Mouse (Mus musculus): Measurements from ENCODE around the gene Gm21970. TPM values are rescaled to one million over a fixed set of nuclear protein-coding genes. Genes with fewer than 3 reads are reported as not detected.

Gene Gm21970
- polyA plus RNA-seq, 1 experiment from 2014 or later, result not detected

GRCm38 (mm10) chr16:91406585-91407220, 15.2 kb downstream of the Gm21970 start:
- 2% methylated on average over 13 of the region's 13 CpGs for WGBS
- no peak overlapping the region for H3K27ac ChIP-seq
- peak; percentile 26; the same call in 1 of the 2 replicates for ATAC-seq (ENCODE audit: low FRiP score, low read depth)

GRCm38 (mm10) chr16:91413102-91413844, 21.8 kb downstream of the Gm21970 start:
- WGBS, result 57% methylated on average over 12 of the region's 12 CpGs
- H3K4me3 ChIP-seq, result no peak overlapping the region
- ATAC-seq (ENCODE audit: low FRiP score, low read depth), result no peak
- H3K36me3 ChIP-seq, result no peaks in the 10 kb centered on the region; the same call in 1 of the 2 replicates
- no peak overlapping the region for H3K4me2 ChIP-seq (replicated peaks)
- no peaks in the 10 kb centered on the region for H3K9me3 ChIP-seq
- H3K27me3 ChIP-seq (replicated peaks), result no peaks in the 10 kb centered on the region
- H3K4me1 ChIP-seq, result no peaks in the 10 kb centered on the region
- no peak overlapping the region for H3K9ac ChIP-seq
- H3K27ac ChIP-seq, result no peak overlapping the region

More at GRCm38 (mm10) chr16:91406585-91407220, 15.2 kb downstream of the Gm21970 start:
- H3K4me1 ChIP-seq, result peaks cover 13% of the 10 kb centered on the region; the same call in 1 of the 2 replicates
- peak overlapping the region; percentile 99 for H3K4me2 ChIP-seq (replicated peaks)
- H3K36me3 ChIP-seq, result peaks cover 13% of the 10 kb centered on the region
- peak overlapping the region; percentile 67 for H3K9ac ChIP-seq
- H3K4me3 ChIP-seq, result peak overlapping the region; percentile 56
- 0 out of 2 replicates have a peak, but pooled peaks cover 4% of the 10 kb centered on the region for H3K27me3 ChIP-seq (replicated peaks)
- no peaks in the 10 kb centered on the region for H3K9me3 ChIP-seq

DNA sequence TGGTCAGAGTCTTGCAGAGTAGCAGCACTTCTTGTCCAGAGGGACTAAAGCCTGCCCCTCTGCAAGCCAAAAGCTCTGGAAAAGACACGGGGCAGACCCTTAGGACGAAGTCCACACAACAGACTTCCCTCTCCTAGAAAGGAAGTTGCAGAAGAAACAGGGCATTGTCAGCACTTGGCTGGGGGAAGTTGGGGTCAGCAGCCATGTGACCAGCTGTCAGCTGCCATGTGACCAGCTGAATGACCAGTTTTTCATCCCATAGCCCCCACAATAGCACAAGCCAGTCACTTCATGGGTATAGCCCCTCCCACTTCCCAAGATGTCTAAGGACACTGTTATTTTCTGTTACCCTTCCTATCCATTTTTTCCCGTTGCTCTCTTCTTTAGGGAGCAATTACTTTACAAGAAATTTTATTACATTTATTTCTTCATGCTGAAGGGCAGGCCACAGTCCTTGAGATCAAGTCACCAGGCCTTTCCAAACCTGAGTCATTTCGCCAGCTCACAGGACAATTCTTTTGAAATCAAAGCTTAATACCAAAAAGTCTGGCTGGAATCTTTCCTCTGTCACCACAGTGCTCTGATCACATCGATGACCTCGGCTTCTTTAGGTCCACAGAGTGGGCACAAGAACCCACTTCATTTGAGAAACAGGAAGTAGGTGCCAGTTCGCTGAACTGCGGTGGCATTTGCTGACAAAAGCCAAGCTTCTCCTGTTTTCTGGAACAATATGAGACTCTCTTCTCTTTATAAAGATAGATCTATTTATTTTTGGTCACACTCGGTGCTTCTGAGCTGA, 24.1 kb downstream of the Gm21970 start:
- Histone ChIP-seq H3K4me3 (no peak overlapping the region), H3K27me3 (replicated peaks) (no peaks in the 10 kb centered on the region), H3K27ac (no peak overlapping the region), H3K4me1 (no peaks in the 10 kb centered on the region), H3K9me3 (no peaks in the 10 kb centered on the region), H3K36me3 (no peaks in the 10 kb centered on the region; the same call in 1 of the 2 replicates), H3K9ac (no peak overlapping the region), H3K4me2 (replicated peaks) (no peak overlapping the region)
- 90% methylated on average over 9 of the region's 9 CpGs for WGBS
- ATAC-seq (ENCODE audit: low FRiP score, low read depth), result no peak

GRCm38 (mm10) chr16:91416357-91416756, 24.8 kb downstream of the Gm21970 start:
- H3K4me1 ChIP-seq, result no peaks in the 10 kb centered on the region
- no peak overlapping the region for H3K4me2 ChIP-seq (replicated peaks)
- no peak overlapping the region for H3K27ac ChIP-seq
- no peak for ATAC-seq (ENCODE audit: low FRiP score, low read depth)
- H3K36me3 ChIP-seq, result no peaks in the 10 kb centered on the region; the same call in 1 of the 2 replicates
- WGBS, result 97% methylated on average over 6 of the region's 6 CpGs
- no peaks in the 10 kb centered on the region for H3K9me3 ChIP-seq
- no peaks in the 10 kb centered on the region for H3K27me3 ChIP-seq (replicated peaks)
- no peak overlapping the region for H3K4me3 ChIP-seq
- no peak overlapping the region for H3K9ac ChIP-seq

GRCm38 (mm10) chr16:91416938-91417337, 25.4 kb downstream of the Gm21970 start:
- Histone ChIP-seq H3K9me3 (no peaks in the 10 kb centered on the region), H3K27ac (no peak overlapping the region), H3K4me1 (no peaks in the 10 kb centered on the region), H3K4me2 (replicated peaks) (no peak overlapping the region), H3K36me3 (no peaks in the 10 kb centered on the region; the same call in 1 of the 2 replicates), H3K9ac (no peak overlapping the region), H3K27me3 (replicated peaks) (no peaks in the 10 kb centered on the region), H3K4me3 (no peak overlapping the region)
- 88% methylated on average over 7 of the region's 7 CpGs for WGBS
- no peak for ATAC-seq (ENCODE audit: low FRiP score, low read depth)

GRCm38 (mm10) chr16:91418531-91418930, 27.0 kb downstream of the Gm21970 start:
- H3K36me3 ChIP-seq, result no peaks in the 10 kb centered on the region; the same call in 1 of the 2 replicates
- 73% methylated on average over 5 of the region's 5 CpGs for WGBS
- no peak overlapping the region for H3K27ac ChIP-seq
- no peak overlapping the region for H3K9ac ChIP-seq
- H3K27me3 ChIP-seq (replicated peaks), result no peaks in the 10 kb centered on the region
- no peak for ATAC-seq (ENCODE audit: low FRiP score, low read depth)
- H3K9me3 ChIP-seq, result no peaks in the 10 kb centered on the region
- H3K4me2 ChIP-seq (replicated peaks), result no peak overlapping the region
- H3K4me1 ChIP-seq, result no peaks in the 10 kb centered on the region
- no peak overlapping the region for H3K4me3 ChIP-seq

- Histone ChIP-seq H3K9ac (no peak overlapping the region), H3K9me3 (no peaks in the 10 kb centered on the region), H3K36me3 (no peaks in the 10 kb centered on the region), H3K4me3 (no peak overlapping the region), H3K4me2 (replicated peaks) (no peak overlapping the region), H3K4me1 (no peaks in the 10 kb centered on the region), H3K27ac (no peak overlapping the region), H3K27me3 (replicated peaks) (no peaks in the 10 kb centered on the region)
- WGBS, result 91% methylated on average over 6 of the region's 6 CpGs
- ATAC-seq (ENCODE audit: low FRiP score, low read depth), result no peak
These were observed 34.3 kb downstream of the Gm21970 start for GRCm38 (mm10) chr16:91425816-91426215.

DNA sequence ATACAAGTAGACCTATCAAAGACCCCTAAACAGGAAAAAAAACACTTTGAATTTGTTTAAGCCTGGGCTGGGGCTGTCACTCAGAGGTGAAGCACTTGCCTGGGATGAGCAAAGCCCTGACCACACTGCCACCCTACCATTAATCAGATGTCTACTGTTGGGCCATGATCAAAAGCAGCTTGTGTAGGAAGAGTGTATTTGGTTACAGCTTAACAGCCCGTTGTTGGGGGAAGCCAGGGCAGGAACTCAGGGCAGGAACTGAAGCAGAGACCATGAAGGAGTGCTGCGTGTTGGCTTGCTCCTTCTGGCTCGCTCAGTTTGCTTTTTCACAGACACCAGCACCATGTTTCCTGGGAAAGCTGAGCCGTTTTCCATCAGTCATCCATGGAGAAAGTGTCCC, 35.1 kb downstream of the Gm21970 start:
- WGBS, result 86% methylated on average over 4 of the region's 4 CpGs
- Histone ChIP-seq H3K4me2 (replicated peaks) (no peak overlapping the region), H3K36me3 (no peaks in the 10 kb centered on the region), H3K4me3 (no peak overlapping the region), H3K9me3 (no peaks in the 10 kb centered on the region), H3K9ac (no peak overlapping the region), H3K27me3 (replicated peaks) (no peaks in the 10 kb centered on the region), H3K27ac (no peak overlapping the region), H3K4me1 (no peaks in the 10 kb centered on the region)
- ATAC-seq (ENCODE audit: low FRiP score, low read depth), result no peak

- no peak overlapping the region for H3K27ac ChIP-seq
- H3K27me3 ChIP-seq (replicated peaks), result no peaks in the 10 kb centered on the region
- H3K4me1 ChIP-seq, result no peaks in the 10 kb centered on the region
- no peak overlapping the region for H3K9ac ChIP-seq
- 76% methylated on average over 5 of the region's 5 CpGs for WGBS
- no peak for ATAC-seq (ENCODE audit: low FRiP score, low read depth)
- H3K4me3 ChIP-seq, result no peak overlapping the region
- no peaks in the 10 kb centered on the region for H3K9me3 ChIP-seq
- no peak overlapping the region for H3K4me2 ChIP-seq (replicated peaks)
- H3K36me3 ChIP-seq, result no peaks in the 10 kb centered on the region
These were observed 35.9 kb downstream of the Gm21970 start for GRCm38 (mm10) chr16:91427461-91427860.

- H3K4me2 ChIP-seq (replicated peaks), result no peak overlapping the region
- ATAC-seq (ENCODE audit: low FRiP score, low read depth), result no peak
- H3K4me3 ChIP-seq, result no peak overlapping the region
- no peak overlapping the region for H3K27ac ChIP-seq
- H3K9ac ChIP-seq, result no peak overlapping the region
- 80% methylated on average over 8 of the region's 8 CpGs for WGBS
- no peaks in the 10 kb centered on the region for H3K9me3 ChIP-seq
- no peaks in the 10 kb centered on the region for H3K4me1 ChIP-seq
- no peaks in the 10 kb centered on the region for H3K27me3 ChIP-seq (replicated peaks)
- no peaks in the 10 kb centered on the region for H3K36me3 ChIP-seq
These were observed 36.8 kb downstream of the Gm21970 start for GRCm38 (mm10) chr16:91428259-91428865.

DNA sequence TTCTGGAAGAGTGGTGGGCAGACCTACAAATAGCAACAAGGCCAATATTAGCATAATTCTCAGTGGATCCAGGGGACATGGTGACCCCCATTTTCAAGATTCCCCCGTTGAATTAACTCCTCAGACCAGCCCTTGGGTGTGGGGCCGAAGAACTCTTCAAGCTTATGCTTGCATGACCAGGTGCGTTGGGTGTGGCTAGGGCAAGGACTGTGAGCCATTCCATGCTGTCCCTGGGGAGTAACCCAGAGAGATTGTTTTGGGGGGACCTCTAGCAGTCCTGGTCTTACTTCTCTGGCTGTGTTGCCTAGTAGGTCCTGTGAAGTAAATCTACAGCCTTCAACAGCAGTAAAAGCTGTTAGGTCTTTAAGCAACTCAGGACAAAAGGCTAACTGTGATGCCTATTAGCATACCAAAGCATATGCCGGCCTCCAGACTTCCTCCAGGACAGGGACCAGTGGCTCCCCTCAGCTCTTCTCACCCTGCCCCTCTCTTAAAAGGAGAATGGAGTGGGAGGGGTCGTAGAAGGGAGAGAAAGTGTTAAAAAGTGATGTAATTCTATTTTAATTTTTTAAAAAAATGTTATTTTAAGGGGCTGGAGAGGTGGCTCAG, 41.3 kb downstream of the Gm21970 start:
- ATAC-seq (ENCODE audit: low FRiP score, low read depth), result no peak
- no peaks in the 10 kb centered on the region for H3K4me1 ChIP-seq
- H3K9ac ChIP-seq, result no peak overlapping the region
- 24% methylated on average over 5 of the region's 5 CpGs for WGBS
- H3K9me3 ChIP-seq, result no peaks in the 10 kb centered on the region
- H3K27me3 ChIP-seq (replicated peaks), result no peaks in the 10 kb centered on the region
- no peak overlapping the region for H3K27ac ChIP-seq
- H3K4me2 ChIP-seq (replicated peaks), result no peak overlapping the region
- H3K36me3 ChIP-seq, result no peaks in the 10 kb centered on the region
- no peak overlapping the region for H3K4me3 ChIP-seq
